Mouse (Mus musculus) spleen, postnatal 4 days (tissue): Measurements from ENCODE around the gene Ppm1k.
"Not testable (repeated sequence)": the region's sequence is repeated elsewhere in the genome, so short reads cannot be mapped to it uniquely, and the experiment has no call there.

Experiments used
- DNase-seq, 2 experiments: peaks; one replicate each; pipeline ENCODE4 v3.0.0; 2022; ENCODE audit warnings: low spot score in 2 of 2

Ppm1k gene

GRCm38 (mm10) chr6:57532022-57532421 is 3.2 kb downstream of the Ppm1k start:
- no peak for DNase-seq

DNA sequence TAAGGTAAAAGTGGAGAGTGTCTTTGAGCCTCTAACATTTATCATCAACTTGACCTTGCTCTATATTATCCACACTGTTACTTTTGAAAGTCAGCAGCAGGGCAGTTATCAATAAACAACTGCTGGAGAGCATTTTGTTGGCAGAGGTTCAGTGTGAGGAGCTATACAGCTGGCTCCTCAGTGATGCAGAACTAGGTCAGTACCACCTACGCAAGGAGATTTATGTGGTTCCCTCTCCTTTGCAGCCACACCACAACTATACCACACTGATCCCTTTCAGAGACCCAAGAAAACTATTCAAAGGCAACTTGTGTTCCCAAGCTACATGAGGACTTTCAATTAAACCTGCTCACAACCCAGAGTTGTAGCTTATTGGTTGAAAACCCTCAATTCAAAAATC is 3.8 kb downstream of the Ppm1k start:
- DNase-seq, result no peak

DNA sequence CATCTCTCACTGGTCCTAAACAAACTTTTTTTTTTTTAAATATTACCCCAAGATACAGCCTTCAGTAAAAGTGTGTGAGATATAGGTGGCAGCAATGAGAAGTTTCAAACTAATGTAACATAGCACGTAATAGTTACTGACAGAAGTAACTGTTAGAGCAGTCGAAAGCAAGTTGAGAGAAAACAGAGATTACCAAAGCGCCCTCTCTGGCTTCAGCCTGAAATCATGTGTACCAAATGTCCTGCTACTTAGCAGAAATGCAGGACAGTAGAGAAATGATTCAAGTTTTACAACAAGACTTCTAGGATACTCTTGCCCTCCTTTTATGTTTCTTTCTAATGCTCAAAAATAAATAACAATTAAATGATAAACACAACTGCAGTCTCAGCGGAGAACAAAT is 4.3 kb downstream of the Ppm1k start:
- DNase-seq, result no peak

- DNase-seq, result no peak
These were observed 5.9 kb downstream of the Ppm1k start for GRCm38 (mm10) chr6:57529336-57529845.

DNA sequence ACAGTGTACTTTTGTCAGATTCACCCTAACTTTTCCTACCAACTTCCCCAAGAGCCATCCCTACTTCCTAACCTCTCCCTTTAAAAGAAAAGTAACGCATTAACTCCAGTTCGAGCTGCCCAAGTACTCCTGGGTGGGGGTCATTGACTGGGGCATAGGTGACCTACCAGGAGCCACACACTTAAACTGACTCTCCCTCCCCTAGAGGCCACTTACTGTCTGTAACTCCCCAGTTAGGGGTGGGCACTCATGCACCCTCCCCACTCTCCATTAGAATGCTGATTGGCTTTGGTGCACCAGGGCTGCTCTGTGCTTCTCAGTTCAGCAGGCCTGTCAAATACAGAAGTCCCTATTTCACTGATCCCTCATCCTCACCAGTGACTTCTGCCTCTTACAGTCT is 8.3 kb downstream of the Ppm1k start:
- no peak for DNase-seq

- no peak for DNase-seq
These were observed 10.5 kb downstream of the Ppm1k start for GRCm38 (mm10) chr6:57524742-57525141.

GRCm38 (mm10) chr6:57520749-57521652 is 14.3 kb downstream of the Ppm1k start:
- DNase-seq, result no peak

DNA sequence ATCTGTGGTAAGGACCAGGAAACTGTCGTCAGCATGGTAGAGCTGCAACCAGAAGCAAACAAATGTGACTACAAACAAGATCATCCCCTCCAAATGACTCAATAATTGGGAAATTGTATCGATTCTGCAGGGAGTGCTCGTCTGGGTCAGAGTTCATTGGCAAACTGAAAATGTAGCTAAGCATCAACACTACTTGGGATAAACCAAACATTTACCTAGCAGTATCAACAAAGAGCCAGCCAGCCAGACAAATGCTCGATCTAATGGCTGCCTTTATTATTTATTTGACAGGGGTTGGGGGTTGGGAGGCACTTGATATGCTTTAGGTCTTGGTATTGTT is 21.3 kb downstream of the Ppm1k start:
- no peak for DNase-seq

- no peak for DNase-seq
These were observed 21.8 kb downstream of the Ppm1k start for GRCm38 (mm10) chr6:57513351-57514034.

DNA sequence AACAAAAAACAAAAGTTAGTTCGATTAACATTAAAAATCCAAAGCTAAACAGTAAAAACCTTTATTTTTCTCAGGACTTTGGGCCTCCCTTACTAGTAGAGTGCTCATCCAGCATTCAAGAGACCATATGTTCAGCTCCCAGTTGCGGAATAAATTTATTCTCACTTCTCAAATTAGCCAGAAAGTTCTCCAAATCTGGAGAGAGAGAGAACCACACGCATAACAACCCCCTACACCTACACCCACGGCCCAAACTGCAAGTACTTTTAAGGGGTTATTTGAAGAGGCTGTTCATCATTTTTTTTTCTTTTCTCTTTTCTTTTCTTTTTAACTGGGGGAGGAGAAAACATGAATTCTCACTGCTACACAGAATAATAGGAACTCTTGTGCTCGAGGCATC is 23.4 kb downstream of the Ppm1k start:
- DNase-seq, result no peak

GRCm38 (mm10) chr6:57503662-57504379 is 31.4 kb downstream of the Ppm1k start:
- no peak for DNase-seq

- DNase-seq, result no peak
These were observed 36.1 kb downstream of the Ppm1k start for GRCm38 (mm10) chr6:57499209-57499608.

- not testable (repeated sequence) for DNase-seq
These were observed 67.1 kb downstream of the Ppm1k start for GRCm38 (mm10) chr6:57468161-57468560.
